Mouse (Mus musculus) lung, embryonic 14.5 days (tissue): ENCODE results near the gene Gm17364. TPM values are rescaled to one million over a fixed set of nuclear protein-coding genes. Genes with fewer than 3 reads are reported as not detected.
A peak's percentile ranks its signal among the peaks of the same experiment; 100 is the strongest.
"Not testable (repeated sequence)": the region's sequence is repeated elsewhere in the genome, so short reads cannot be mapped to it uniquely, and the experiment has no call there.

Source experiments
- ATAC-seq: fragments of 200-750 bp; cut with Nextera tagmentation; 2 replicates; pipeline ENCODE4 v1.8.0; 2017; ENCODE audit warnings: mild to moderate bottlenecking, moderate TSS enrichment, moderate library complexity; ENCODE audit not compliant: insufficient read depth
- DNase-seq: peaks from one replicate; pipeline ENCODE4 v3.0.0-alpha.2; 2015
- H3K27ac ChIP-seq: fragments of 300-500 bp; sonication (generic); 2 replicates; pipeline ENCODE4 v1.5.1; 2014; ENCODE audit warnings: low read depth, mild to moderate bottlenecking, moderate library complexity
- H3K27me3 ChIP-seq: fragments of 300-500 bp; sonication (generic); 2 replicates; pipeline ENCODE4 v1.6.1; 2014; ENCODE audit warnings: low read length, control low read depth; ENCODE audit not compliant: insufficient read depth
- H3K36me3 ChIP-seq: fragments of 300-500 bp; sonication (generic); 2 replicates; pipeline ENCODE4 v1.6.1; 2014; ENCODE audit warnings: control low read depth; ENCODE audit not compliant: insufficient read depth
- H3K4me1 ChIP-seq: fragments of 300-500 bp; sonication (generic); 2 replicates; pipeline ENCODE4 v1.6.1; 2014; ENCODE audit warnings: antibody characterized with exemption, control low read depth; ENCODE audit not compliant: insufficient read depth
- H3K4me2 ChIP-seq: fragments of 300-500 bp; sonication (generic); 2 replicates; pipeline ENCODE4 v1.6.1; 2014; ENCODE audit warnings: mild to moderate bottlenecking
- H3K4me3 ChIP-seq: fragments of 300-500 bp; sonication (generic); 2 replicates; pipeline ENCODE4 v1.5.1; 2014; ENCODE audit warnings: low read depth, low read length
- H3K9ac ChIP-seq: fragments of 300-500 bp; sonication (generic); 2 replicates; pipeline ENCODE4 v1.6.1; 2014
- H3K9me3 ChIP-seq: fragments of 300-500 bp; sonication (generic); 2 replicates; pipeline ENCODE4 v1.6.1; 2016; ENCODE audit warnings: low read depth, low read length, control low read depth
- CTCF ChIP-seq: IDR thresholded peaks from 2 replicates; pipeline ENCODE4 v1.5.1; 2016; ENCODE audit warnings: antibody characterized with exemption, low read depth
- WGBS: fragments of 180-500 bp; shearing (Covaris S2); extraction: QIAGEN DNeasy Blood & Tissue Kit; methylation state at CpG from one replicate; pipeline ENCODE4 v1.1.7; 2014; 5-methylcytosine and 5-hydroxymethylcytosine counted together
- polyA plus RNA-seq: library from polyadenylated mRNA; unstranded; fragments of >200 nt; fragmentation: Nextera tagmentation; extraction: Ambion mirVana; gene quantifications from 2 replicates; pipeline ENCODE4 v1.2.1, GENCODE M21; 2014

Gene Gm17364
- polyA plus RNA-seq, 1 experiment from 2014 or later, result not detected

DNA sequence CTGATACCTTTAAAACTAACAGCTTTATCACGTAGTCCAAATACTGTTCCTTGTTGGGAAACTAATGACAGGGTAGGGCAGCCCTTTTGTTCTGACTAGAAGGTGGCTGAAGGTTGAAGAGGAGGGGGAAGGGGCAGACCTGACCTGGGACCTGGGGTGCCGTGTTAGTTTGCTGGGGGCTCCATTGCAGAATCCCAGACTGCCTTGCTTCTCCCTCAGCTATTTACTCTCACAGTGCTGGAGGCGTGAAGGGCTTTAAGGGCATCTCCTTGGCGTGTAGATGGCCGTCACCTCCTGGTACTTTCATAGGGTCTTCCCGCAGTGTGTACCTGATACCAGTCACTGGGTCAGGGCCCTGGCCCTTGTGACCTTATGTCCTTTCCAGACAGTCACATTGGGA lies 21.6 kb downstream of the Gm17364 start:
- H3K27ac ChIP-seq, result peak overlapping the region; percentile 20; the same call in 1 of the 2 replicates
- H3K4me1 ChIP-seq, result 0 out of 2 replicates have a peak, but pooled peaks cover 3% of the 10 kb centered on the region
- H3K36me3 ChIP-seq, result no peaks in the 10 kb centered on the region
- no peak overlapping the region for H3K4me3 ChIP-seq
- 51% methylated on average over 6 of the region's 6 CpGs for WGBS
- no peak for DNase-seq
- H3K27me3 ChIP-seq, result no peaks in the 10 kb centered on the region
- ATAC-seq, result no peak
- no peak for TF ChIP-seq CTCF
- H3K9me3 ChIP-seq, result no peaks in the 10 kb centered on the region
- no peak overlapping the region for H3K9ac ChIP-seq
- H3K4me2 ChIP-seq, result peak overlapping the region; percentile 20; the same call in 1 of the 2 replicates

DNA sequence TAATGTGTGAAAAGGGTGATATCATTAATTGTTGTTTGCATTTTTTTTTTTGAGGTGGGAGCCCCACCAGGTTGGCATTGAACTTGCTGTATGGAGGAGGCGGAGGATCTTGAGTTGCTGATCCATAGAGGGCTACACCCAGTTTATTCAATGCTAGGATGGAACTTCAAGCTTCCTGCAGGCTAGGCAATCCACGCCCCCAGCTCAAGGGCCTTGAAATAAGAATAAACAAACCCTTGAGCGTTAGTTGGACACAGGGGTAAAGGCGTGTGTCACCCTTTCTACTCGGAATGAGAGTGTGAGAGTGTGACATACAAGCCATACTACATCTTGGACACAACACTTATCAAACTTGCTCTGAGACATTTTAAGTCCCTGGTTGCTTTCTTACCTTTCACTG lies 22.1 kb downstream of the Gm17364 start:
- no peak for TF ChIP-seq CTCF
- no peaks in the 10 kb centered on the region for H3K9me3 ChIP-seq
- DNase-seq (peak; percentile 48), ATAC-seq (no peak)
- H3K4me1 ChIP-seq, result 0 out of 2 replicates have a peak, but pooled peaks cover 3% of the 10 kb centered on the region
- peak overlapping the region; percentile 20; the same call in 1 of the 2 replicates for H3K27ac ChIP-seq
- H3K27me3 ChIP-seq, result no peaks in the 10 kb centered on the region
- 23% methylated on average over 5 of the region's 5 CpGs for WGBS
- no peak overlapping the region for H3K9ac ChIP-seq
- no peak overlapping the region for H3K4me3 ChIP-seq
- H3K4me2 ChIP-seq, result peak overlapping the region; percentile 20; the same call in 1 of the 2 replicates
- no peaks in the 10 kb centered on the region for H3K36me3 ChIP-seq

GRCm38 (mm10) chr13:41251232-41251631 lies 22.5 kb downstream of the Gm17364 start:
- not testable (repeated sequence) for ATAC-seq, H3K27ac ChIP-seq, H3K36me3 ChIP-seq, H3K4me1 ChIP-seq, H3K9ac ChIP-seq, DNase-seq, H3K27me3 ChIP-seq, H3K9me3 ChIP-seq
- H3K4me2 ChIP-seq, result peak overlapping the region; percentile 86
- WGBS, result 85% methylated on average over 5 of the region's 5 CpGs
- peak overlapping the region; percentile 73; the same call in 1 of the 2 replicates for H3K4me3 ChIP-seq

GRCm38 (mm10) chr13:41250318-41250981 lies 23.3 kb downstream of the Gm17364 start:
- H3K27ac ChIP-seq, result peak overlapping the region; percentile 83; the same call in 1 of the 2 replicates
- H3K4me2 ChIP-seq, result peak overlapping the region; percentile 86
- ATAC-seq (no peak), DNase-seq (peak; percentile 41)
- H3K36me3 ChIP-seq, result no peaks in the 10 kb centered on the region
- H3K4me3 ChIP-seq, result peak overlapping the region; percentile 73
- TF ChIP-seq CTCF, result no peak
- no peaks in the 10 kb centered on the region for H3K27me3 ChIP-seq
- no peaks in the 10 kb centered on the region for H3K9me3 ChIP-seq
- H3K9ac ChIP-seq, result peak overlapping the region; percentile 77
- whole genome bisulfite sequencing, result 1% methylated on average over 27 of the region's 27 CpGs
- H3K4me1 ChIP-seq, result 0 out of 2 replicates have a peak, but pooled peaks cover 3% of the 10 kb centered on the region

- peak; percentile 97 for DNase-seq
- peak within 1 kb of the TSS; percentile 86 for H3K4me2 ChIP-seq
- H3K9me3 ChIP-seq, result no peaks in the 10 kb centered on the region
- H3K36me3 ChIP-seq, result no peaks in the 10 kb centered on the region
- peak within 1 kb of the TSS; percentile 83; the same call in 1 of the 2 replicates for H3K27ac ChIP-seq
- 0 out of 2 replicates have a peak, but pooled peaks cover 3% of the 10 kb centered on the region for H3K4me1 ChIP-seq
- WGBS, result under 1% methylated on average over 72 of the region's 78 CpGs
- H3K27me3 ChIP-seq, result no peaks in the 10 kb centered on the region
- peak; percentile 98 for ATAC-seq
- peak within 1 kb of the TSS; percentile 73 for H3K4me3 ChIP-seq
- H3K9ac ChIP-seq, result peak within 1 kb of the TSS; percentile 77
- no peak for TF ChIP-seq CTCF
Measured at GRCm38 (mm10) chr13:41249538-41250317, 24.0 kb downstream of the Gm17364 start, which contains the start of gene Smim13. Gene Smim13, plus strand, starts transcription at chr13:41249844.

DNA sequence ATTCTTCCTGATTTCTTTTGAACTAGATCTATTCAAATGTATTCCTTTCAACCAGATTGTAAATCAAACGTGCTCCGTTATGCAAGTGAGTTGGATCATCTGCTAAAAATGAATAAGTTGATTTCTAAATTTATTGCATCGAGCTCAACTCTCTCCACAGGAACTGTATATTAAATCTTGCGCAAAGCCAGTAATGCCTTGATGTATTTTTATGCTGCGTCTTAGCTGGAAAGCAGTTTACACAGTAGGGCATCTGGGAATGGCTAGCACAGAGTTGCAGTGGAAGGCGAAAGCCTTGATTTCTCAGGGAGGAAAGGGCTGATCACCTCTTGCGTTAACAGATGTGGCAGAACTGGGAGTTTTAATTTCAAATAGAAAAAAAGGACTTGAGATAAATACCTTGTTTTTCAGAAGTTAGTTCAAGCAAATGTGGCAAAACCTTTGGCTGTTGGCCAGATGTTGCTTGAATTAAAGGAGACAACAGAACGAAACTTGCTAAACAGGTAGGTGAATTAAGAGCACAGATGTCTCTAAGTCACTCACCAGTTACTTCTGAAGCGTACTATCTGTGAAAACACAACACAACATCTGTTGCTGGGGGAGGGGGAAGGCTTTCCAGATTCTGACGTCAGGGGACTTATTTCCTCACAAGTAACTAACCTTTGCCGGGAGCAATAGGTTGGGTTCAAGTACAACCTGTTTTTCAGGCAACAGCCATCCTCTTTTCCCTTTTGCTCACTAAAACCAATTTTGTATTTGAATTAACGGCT lies 24.8 kb downstream of the Gm17364 start:
- Histone ChIP-seq H3K4me1 (0 out of 2 replicates have a peak, but pooled peaks cover 3% of the 10 kb centered on the region), H3K9ac (peak overlapping the region; percentile 47), H3K9me3 (no peaks in the 10 kb centered on the region), H3K4me2 (peak overlapping the region; percentile 67), H3K27ac (no peak overlapping the region), H3K4me3 (peak overlapping the region; percentile 73), H3K27me3 (no peaks in the 10 kb centered on the region), H3K36me3 (no peaks in the 10 kb centered on the region)
- 41% methylated on average over 12 of the region's 12 CpGs for WGBS
- no peak for ATAC-seq
- TF ChIP-seq CTCF, result no peak
- DNase-seq, result no peak
